Mouse (Mus musculus) liver, embryonic 14.5 days (tissue): Measurements from ENCODE around the gene Kctd2. TPM values are rescaled to one million over a fixed set of nuclear protein-coding genes. Genes with fewer than 3 reads are reported as not detected.

ENCODE experiments used
- ATAC-seq: fragments of 200-750 bp; cut with Nextera tagmentation; 2 replicates; pipeline ENCODE4 v1.8.0; 2017; ENCODE audit warnings: moderate number of reproducible peaks, mild to moderate bottlenecking, moderate library complexity; ENCODE audit not compliant: insufficient read depth
- DNase-seq, 3 experiments: peaks; one replicate each; pipeline ENCODE4 v3.0.0-alpha.2; 2012 to 2013; ENCODE audit warnings: low read depth in 3 of 3, low spot score in 3 of 3
- H3K27ac ChIP-seq: fragments of 300-500 bp; sonication (generic); 2 replicates; pipeline ENCODE4 v1.5.1; 2014; ENCODE audit warnings: moderate library complexity, mild to moderate bottlenecking, control low read depth, inconsistent platforms
- H3K27me3 ChIP-seq: fragments of 300-500 bp; sonication (generic); 2 replicates; pipeline ENCODE4 v1.6.1; 2014; ENCODE audit warnings: mild to moderate bottlenecking, low read length, moderate library complexity; ENCODE audit not compliant: control insufficient read depth, insufficient read depth
- H3K36me3 ChIP-seq: fragments of 300-500 bp; sonication (generic); replicated peaks from 2 replicates; pipeline ENCODE4 v1.6.1; 2014; ENCODE audit warnings: low read depth; ENCODE audit not compliant: control insufficient read depth, insufficient read depth
- H3K4me1 ChIP-seq, 2 experiments: fragments of 200-500 bp in 1 of 2; fragments of 300-500 bp in 1 of 2; sonication (generic) in 1 of 2; replicated peaks; 2 replicates each; pipeline ENCODE4 v1.6.1; 2012 to 2014; ENCODE audit warnings: antibody characterized with exemption in 1 of 2, inconsistent platforms in 1 of 2, low read length in 1 of 2; ENCODE audit not compliant: control insufficient read depth in 2 of 2, insufficient read depth in 2 of 2
- H3K4me2 ChIP-seq: fragments of 300-500 bp; sonication (generic); 2 replicates; pipeline ENCODE4 v1.6.1; 2014; ENCODE audit warnings: low read depth, mild to moderate bottlenecking, control low read depth, moderate library complexity
- H3K4me3 ChIP-seq, 2 experiments: fragments of 200-500 bp in 1 of 2; fragments of 300-500 bp in 1 of 2; sonication (generic) in 1 of 2; 2 replicates each; pipeline ENCODE4 v1.5.1; 2012 to 2014; ENCODE audit warnings: low read depth in 2 of 2, low read length in 2 of 2, mild to moderate bottlenecking in 2 of 2, control low read depth in 1 of 2, inconsistent platforms in 1 of 2, moderate library complexity in 1 of 2; ENCODE audit not compliant: insufficient read depth in 1 of 2
- H3K9ac ChIP-seq: fragments of 300-500 bp; sonication (generic); replicated peaks from 2 replicates; pipeline ENCODE4 v1.6.1; 2014; ENCODE audit warnings: mild to moderate bottlenecking, control low read depth, moderate library complexity
- H3K9me3 ChIP-seq: fragments of 300-500 bp; sonication (generic); 2 replicates; pipeline ENCODE4 v1.6.1; 2016; ENCODE audit warnings: low read length, mixed read lengths; ENCODE audit not compliant: control insufficient read depth
- CTCF ChIP-seq: IDR thresholded peaks from 2 replicates; pipeline ENCODE4 v1.5.1; 2016; ENCODE audit warnings: antibody characterized with exemption, low read depth, control low read depth
- EP300 ChIP-seq: IDR thresholded peaks from 2 replicates; pipeline ENCODE4 v1.6.1; 2016; ENCODE audit warnings: antibody characterized with exemption, low read depth
- WGBS: fragments of 180-500 bp; shearing (Covaris S2); extraction: QIAGEN DNeasy Blood & Tissue Kit; methylation state at CpG from one replicate; pipeline ENCODE4 v1.1.7; 2014; ENCODE audit not compliant: insufficient replicate concordance; 5-methylcytosine and 5-hydroxymethylcytosine counted together
- microRNA-seq: library from miRNA; unstranded; fragments of <30 nt; microRNA quantifications from one replicate; pipeline ENCODE4, GENCODE M21; 2016
- polyA plus RNA-seq, 2 experiments: library from polyadenylated mRNA; depleted of rRNA in 1 of 2; stranded (reverse) in 1 of 2; unstranded in 1 of 2; fragments of >200 nt; fragmentation: Nextera tagmentation in 1 of 2; extraction: Ambion mirVana in 1 of 2; gene quantifications; 2 replicates each; pipeline versions ENCODE4 v1.2.1 to v1.2.3; 2012 to 2014

Kctd2 gene
- polyA plus RNA-seq, 2 experiments, result 5.2 to 5.8 TPM

DNA sequence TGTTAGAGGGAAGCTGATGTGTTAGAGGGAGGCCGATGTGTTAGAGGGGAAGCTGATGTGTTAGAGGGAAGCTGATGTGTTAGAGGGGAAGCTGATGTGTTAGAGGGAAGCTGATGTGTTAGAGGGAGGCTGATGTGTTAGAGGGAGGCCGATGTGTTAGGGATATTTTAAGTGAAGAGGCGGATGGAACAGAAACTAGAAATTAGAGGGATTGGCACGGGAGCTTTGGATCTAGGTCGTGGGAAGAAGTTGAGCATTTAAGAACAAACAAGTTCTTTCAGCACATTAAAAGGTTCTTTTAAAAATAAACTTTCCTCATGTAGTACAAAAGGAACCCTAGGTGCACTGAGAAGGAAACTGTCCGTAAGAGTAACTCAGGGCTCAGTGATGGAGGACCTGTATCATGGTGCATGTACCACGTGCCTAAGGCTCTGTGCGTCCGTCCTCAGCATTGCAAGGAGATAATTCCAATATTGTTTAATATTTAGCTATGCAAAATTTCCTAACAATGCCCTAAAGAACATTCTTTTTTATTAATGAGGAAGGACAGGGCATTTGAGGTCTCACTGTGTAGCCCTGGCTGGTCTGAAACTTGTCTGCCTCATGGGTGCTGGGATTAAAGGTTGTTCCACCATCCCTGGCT, 58.5 kb downstream of the Kctd2 start:
- ATAC-seq (no peak), DNase-seq (no peak)
- H3K4me1 ChIP-seq, result peaks cover 12 to 18% of the 10 kb centered on the region in 2 experiments
- no peak overlapping the region for H3K4me2 ChIP-seq
- H3K4me3 ChIP-seq, result no peak overlapping the region
- H3K9me3 ChIP-seq, result no peaks in the 10 kb centered on the region
- H3K27ac ChIP-seq, result no peak overlapping the region
- H3K36me3 ChIP-seq, result no peaks in the 10 kb centered on the region
- H3K9ac ChIP-seq, result no peak overlapping the region
- TF ChIP-seq EP300 (no peak), CTCF (no peak)
- WGBS, result 65% methylated on average over 9 of the region's 9 CpGs
- no peaks in the 10 kb centered on the region for H3K27me3 ChIP-seq

Small RNA genes lying within 50 kb of the gene (microRNA-seq; reads per million reads assigned to microRNA genes)
- not detected for gene Mir3968

Other genes with a start within 250 kb of the Kctd2 start
- gene Tmem104, start 232.6 kb upstream of the Kctd2 start, polyA plus RNA-seq (2012; rRNA removed), result 1.7 and 2.1 TPM in 2 replicates
- 4.0 and 4.1 TPM in 2 replicates for gene Tmem104, start 232.6 kb upstream of the Kctd2 start, polyA plus RNA-seq (2014; fragmentation: Nextera tagmentation; extraction: Ambion mirVana)
- gene Nat9, start 232.3 kb upstream of the Kctd2 start, polyA plus RNA-seq (2012; rRNA removed), result 6.0 and 7.7 TPM in 2 replicates
- gene Nat9, start 232.3 kb upstream of the Kctd2 start, polyA plus RNA-seq (2014; fragmentation: Nextera tagmentation; extraction: Ambion mirVana), result 8.2 and 8.5 TPM in 2 replicates
- 0.17 and 0.21 TPM in 2 replicates for gene Grin2c, start 152.9 kb upstream of the Kctd2 start, polyA plus RNA-seq (2012; rRNA removed)
- gene Grin2c, start 152.9 kb upstream of the Kctd2 start, polyA plus RNA-seq (2014; fragmentation: Nextera tagmentation; extraction: Ambion mirVana), result 0.05 TPM in 1 of 2 replicates, not detected in the other
- 11.9 and 13.7 TPM in 2 replicates for gene Fdxr, start 143.1 kb upstream of the Kctd2 start, polyA plus RNA-seq (2012; rRNA removed)
- gene Fdxr, start 143.1 kb upstream of the Kctd2 start, polyA plus RNA-seq (2014; fragmentation: Nextera tagmentation; extraction: Ambion mirVana), result 12.3 and 13.3 TPM in 2 replicates
- 6.6 and 6.7 TPM in 2 replicates for gene Fads6, start 122.5 kb upstream of the Kctd2 start, polyA plus RNA-seq (2012; rRNA removed)
- 2.8 TPM in 2 replicates for gene Fads6, start 122.5 kb upstream of the Kctd2 start, polyA plus RNA-seq (2014; fragmentation: Nextera tagmentation; extraction: Ambion mirVana)
- not detected in 2 replicates for gene Otop2, start 113.0 kb upstream of the Kctd2 start, polyA plus RNA-seq (2012; rRNA removed)
- not detected in 2 replicates for gene Otop2, start 113.0 kb upstream of the Kctd2 start, polyA plus RNA-seq (2014; fragmentation: Nextera tagmentation; extraction: Ambion mirVana)
- gene Ush1g, start 98.1 kb upstream of the Kctd2 start, polyA plus RNA-seq (2012; rRNA removed), result 0.04 and 0.06 TPM in 2 replicates
- gene Ush1g, start 98.1 kb upstream of the Kctd2 start, polyA plus RNA-seq (2014; fragmentation: Nextera tagmentation; extraction: Ambion mirVana), result 0.06 and 0.16 TPM in 2 replicates
- not detected in 2 replicates for gene Otop3, start 85.4 kb upstream of the Kctd2 start, polyA plus RNA-seq (2012; rRNA removed)
- gene Otop3, start 85.4 kb upstream of the Kctd2 start, polyA plus RNA-seq (2014; fragmentation: Nextera tagmentation; extraction: Ambion mirVana), result not detected in 2 replicates
- 0.54 and 0.59 TPM in 2 replicates for gene Hid1, start 52.4 kb upstream of the Kctd2 start, polyA plus RNA-seq (2012; rRNA removed)
- 0.50 and 0.86 TPM in 2 replicates for gene Hid1, start 52.4 kb upstream of the Kctd2 start, polyA plus RNA-seq (2014; fragmentation: Nextera tagmentation; extraction: Ambion mirVana)
- 1.5 and 1.7 TPM in 2 replicates for gene Cdr2l, start 38.2 kb upstream of the Kctd2 start, polyA plus RNA-seq (2012; rRNA removed)
- gene Cdr2l, start 38.2 kb upstream of the Kctd2 start, polyA plus RNA-seq (2014; fragmentation: Nextera tagmentation; extraction: Ambion mirVana), result 0.86 and 1.0 TPM in 2 replicates
- gene Mrpl58, start 16.4 kb upstream of the Kctd2 start, polyA plus RNA-seq (2012; rRNA removed), result 37.8 and 49.2 TPM in 2 replicates
- 86.5 and 90.7 TPM in 2 replicates for gene Mrpl58, start 16.4 kb upstream of the Kctd2 start, polyA plus RNA-seq (2014; fragmentation: Nextera tagmentation; extraction: Ambion mirVana)
- 212 and 334 TPM in 2 replicates for gene Atp5h, start 166 bp upstream of the Kctd2 start, polyA plus RNA-seq (2012; rRNA removed)
- gene Atp5h, start 166 bp upstream of the Kctd2 start, polyA plus RNA-seq (2014; fragmentation: Nextera tagmentation; extraction: Ambion mirVana), result 616 and 620 TPM in 2 replicates
- 0.07 and 0.10 TPM in 2 replicates for gene Trim80, start 20.4 kb downstream of the Kctd2 start, polyA plus RNA-seq (2012; rRNA removed)
- gene Trim80, start 20.4 kb downstream of the Kctd2 start, polyA plus RNA-seq (2014; fragmentation: Nextera tagmentation; extraction: Ambion mirVana), result 0.06 and 0.13 TPM in 2 replicates
- gene Slc16a5, start 42.3 kb downstream of the Kctd2 start, polyA plus RNA-seq (2012; rRNA removed), result 0.02 TPM in 2 replicates
- gene Slc16a5, start 42.3 kb downstream of the Kctd2 start, polyA plus RNA-seq (2014; fragmentation: Nextera tagmentation; extraction: Ambion mirVana), result 0.05 TPM in 1 of 2 replicates, not detected in the other
- 2.1 and 2.2 TPM in 2 replicates for gene Armc7, start 55.5 kb downstream of the Kctd2 start, polyA plus RNA-seq (2012; rRNA removed)
- 2.0 and 2.2 TPM in 2 replicates for gene Armc7, start 55.5 kb downstream of the Kctd2 start, polyA plus RNA-seq (2014; fragmentation: Nextera tagmentation; extraction: Ambion mirVana)
- gene Nt5c, start 71.7 kb downstream of the Kctd2 start, polyA plus RNA-seq (2012; rRNA removed), result 27.8 and 31.9 TPM in 2 replicates
- gene Nt5c, start 71.7 kb downstream of the Kctd2 start, polyA plus RNA-seq (2014; fragmentation: Nextera tagmentation; extraction: Ambion mirVana), result 50.7 and 50.9 TPM in 2 replicates
- gene Jpt1, start 94.3 kb downstream of the Kctd2 start, polyA plus RNA-seq (2012; rRNA removed), result 138 and 151 TPM in 2 replicates
- 233 and 256 TPM in 2 replicates for gene Jpt1, start 94.3 kb downstream of the Kctd2 start, polyA plus RNA-seq (2014; fragmentation: Nextera tagmentation; extraction: Ambion mirVana)
- gene Sumo2, start 116.1 kb downstream of the Kctd2 start, polyA plus RNA-seq (2012; rRNA removed), result 161 and 198 TPM in 2 replicates
- 393 and 406 TPM in 2 replicates for gene Sumo2, start 116.1 kb downstream of the Kctd2 start, polyA plus RNA-seq (2014; fragmentation: Nextera tagmentation; extraction: Ambion mirVana)
- 96.0 and 109 TPM in 2 replicates for gene Nup85, start 144.3 kb downstream of the Kctd2 start, polyA plus RNA-seq (2012; rRNA removed)
- gene Nup85, start 144.3 kb downstream of the Kctd2 start, polyA plus RNA-seq (2014; fragmentation: Nextera tagmentation; extraction: Ambion mirVana), result 118 and 125 TPM in 2 replicates
- gene Mrps7, start 183.8 kb downstream of the Kctd2 start, polyA plus RNA-seq (2012; rRNA removed), result 16.2 and 24.1 TPM in 2 replicates
- 52.6 and 53.3 TPM in 2 replicates for gene Mrps7, start 183.8 kb downstream of the Kctd2 start, polyA plus RNA-seq (2014; fragmentation: Nextera tagmentation; extraction: Ambion mirVana)
- gene Gga3, start 183.9 kb downstream of the Kctd2 start, polyA plus RNA-seq (2012; rRNA removed), result 9.2 and 17.2 TPM in 2 replicates
- 6.4 and 7.2 TPM in 2 replicates for gene Gga3, start 183.9 kb downstream of the Kctd2 start, polyA plus RNA-seq (2014; fragmentation: Nextera tagmentation; extraction: Ambion mirVana)
- gene Mif4gd, start 192.8 kb downstream of the Kctd2 start, polyA plus RNA-seq (2012; rRNA removed), result 21.1 and 25.6 TPM in 2 replicates
- 24.3 and 25.6 TPM in 2 replicates for gene Mif4gd, start 192.8 kb downstream of the Kctd2 start, polyA plus RNA-seq (2014; fragmentation: Nextera tagmentation; extraction: Ambion mirVana)
- 7.4 and 10.5 TPM in 2 replicates for gene Slc25a19, start 208.2 kb downstream of the Kctd2 start, polyA plus RNA-seq (2012; rRNA removed)
- gene Slc25a19, start 208.2 kb downstream of the Kctd2 start, polyA plus RNA-seq (2014; fragmentation: Nextera tagmentation; extraction: Ambion mirVana), result 8.5 and 9.4 TPM in 2 replicates